Mouse (Mus musculus) ES-Bruce4 (cell line): ENCODE data around the gene Ankle1. TPM values are rescaled to one million over a fixed set of nuclear protein-coding genes. Genes with fewer than 3 reads are reported as not detected.

ENCODE experiments used
- H3K27ac ChIP-seq: 2 replicates; pipeline ENCODE4 v1.5.1; 2012; ENCODE audit warnings: low read length, inconsistent platforms; ENCODE audit not compliant: insufficient read depth
- H3K27me3 ChIP-seq: 2 replicates; pipeline ENCODE4 v1.6.1; 2012; ENCODE audit warnings: mild to moderate bottlenecking, low read length, inconsistent platforms; ENCODE audit not compliant: control insufficient read depth, poor library complexity, insufficient read depth, severe bottlenecking
- H3K36me3 ChIP-seq: 2 replicates; pipeline ENCODE4 v1.6.1; 2012; ENCODE audit warnings: inconsistent platforms, mild to moderate bottlenecking, low read length, moderate library complexity; ENCODE audit not compliant: control insufficient read depth, poor library complexity, insufficient read depth, severe bottlenecking
- H3K4me1 ChIP-seq: one replicate; pipeline ENCODE4 v1.8.1; 2011; ENCODE audit warnings: low read length; ENCODE audit not compliant: control insufficient read depth, insufficient read depth
- H3K4me3 ChIP-seq: 2 replicates; pipeline ENCODE4 v1.5.1; 2011; ENCODE audit warnings: low read depth, mild to moderate bottlenecking, low read length
- H3K9ac ChIP-seq: 2 replicates; pipeline ENCODE4 v1.6.1; 2012; ENCODE audit warnings: low read depth, mild to moderate bottlenecking, inconsistent platforms; ENCODE audit not compliant: poor library complexity, severe bottlenecking
- H3K9me3 ChIP-seq: replicated peaks from 2 replicates; pipeline ENCODE4 v1.6.1; 2012; ENCODE audit warnings: mild to moderate bottlenecking, low read length, inconsistent platforms; ENCODE audit not compliant: control insufficient read depth, poor library complexity, insufficient read depth, severe bottlenecking
- CTCF ChIP-seq: IDR thresholded peaks from one replicate; pipeline ENCODE4 v1.8.1; 2011; ENCODE audit warnings: low read depth, low read length
- EP300 ChIP-seq: IDR thresholded peaks from 2 replicates; pipeline ENCODE4 v1.6.1; 2011; ENCODE audit warnings: low read depth, low read length; ENCODE audit not compliant: insufficient read depth
- POLR2A ChIP-seq: IDR thresholded peaks from one replicate; pipeline ENCODE4 v1.8.1; 2011; ENCODE audit warnings: low read length; ENCODE audit not compliant: insufficient read depth
- polyA plus RNA-seq: library from polyadenylated mRNA; stranded (reverse); fragments of >200 nt; gene quantifications from 2 replicates; pipeline ENCODE4 v1.2.4, GENCODE M21; 2011; ENCODE audit warnings: low read depth; ENCODE audit not compliant: missing spikeins, insufficient read depth, insufficient read length

The Ankle1 gene
- polyA plus RNA-seq, 1 experiment = 10.9 TPM

GRCm38 (mm10) chr8:71369040-71369718 lies 36.6 kb upstream of the Ankle1 start:
- H3K9me3 ChIP-seq = no peaks in the 10 kb centered on the region
- TF ChIP-seq POLR2A = no peak
- no peak for TF ChIP-seq CTCF
- no peak for TF ChIP-seq EP300
- no peaks in the 10 kb centered on the region for H3K27me3 ChIP-seq
- no peaks in the 10 kb centered on the region for H3K4me1 ChIP-seq
- H3K4me3 ChIP-seq = no peak overlapping the region
- peaks cover 10% of the 10 kb centered on the region for H3K36me3 ChIP-seq
- no peak overlapping the region for H3K27ac ChIP-seq
- H3K9ac ChIP-seq = no peak overlapping the region

- no peak for TF ChIP-seq CTCF
- no peak for TF ChIP-seq EP300
- TF ChIP-seq POLR2A = no peak
- no peaks in the 10 kb centered on the region for H3K9me3 ChIP-seq
- peak overlapping the region; percentile 56 for H3K9ac ChIP-seq
- no peaks in the 10 kb centered on the region for H3K27me3 ChIP-seq
- H3K4me1 ChIP-seq = peaks cover 9% of the 10 kb centered on the region
- H3K27ac ChIP-seq = no peak overlapping the region
- H3K36me3 ChIP-seq = peaks cover 10% of the 10 kb centered on the region
- peak overlapping the region; percentile 64 for H3K4me3 ChIP-seq
These were observed 35.0 kb upstream of the Ankle1 start for GRCm38 (mm10) chr8:71370711-71371235.

GRCm38 (mm10) chr8:71371236-71371848 lies 34.5 kb upstream of the Ankle1 start, which contains the start of gene Ocel1:
Ocel1 (plus strand) TSS chr8:71371298.
- Histone ChIP-seq H3K36me3 (peaks cover 10% of the 10 kb centered on the region), H3K4me3 (peak within 1 kb of the TSS; percentile 90), H3K9ac (peak within 1 kb of the TSS; percentile 56), H3K9me3 (no peaks in the 10 kb centered on the region), H3K27ac (no peak within 1 kb of the TSS), H3K27me3 (no peaks in the 10 kb centered on the region), H3K4me1 (peaks cover 9% of the 10 kb centered on the region)
- TF ChIP-seq POLR2A = no peak
- peak; percentile 90 for TF ChIP-seq CTCF
- no peak for TF ChIP-seq EP300

- peaks cover 9% of the 10 kb centered on the region for H3K4me1 ChIP-seq
- H3K4me3 ChIP-seq = no peak overlapping the region
- H3K9ac ChIP-seq = peak overlapping the region; percentile 7; the same call in 1 of the 2 replicates
- TF ChIP-seq POLR2A = no peak
- TF ChIP-seq EP300 = no peak
- TF ChIP-seq CTCF = no peak
- no peaks in the 10 kb centered on the region for H3K27me3 ChIP-seq
- peaks cover 10% of the 10 kb centered on the region for H3K36me3 ChIP-seq
- no peaks in the 10 kb centered on the region for H3K9me3 ChIP-seq
- no peak overlapping the region for H3K27ac ChIP-seq
These were observed 33.4 kb upstream of the Ankle1 start for GRCm38 (mm10) chr8:71372427-71372826.

- peaks cover 9% of the 10 kb centered on the region for H3K4me1 ChIP-seq
- no peak overlapping the region for H3K27ac ChIP-seq
- H3K9me3 ChIP-seq = no peaks in the 10 kb centered on the region
- TF ChIP-seq EP300 (no peak), CTCF (peak; percentile 10)
- H3K27me3 ChIP-seq = no peaks in the 10 kb centered on the region
- no peak overlapping the region for H3K4me3 ChIP-seq
- no peak overlapping the region for H3K9ac ChIP-seq
- H3K36me3 ChIP-seq = peaks cover 10% of the 10 kb centered on the region
These were observed 32.8 kb upstream of the Ankle1 start for GRCm38 (mm10) chr8:71373000-71373399.
